Mouse (Mus musculus) heart, postnatal 0 days (tissue): ENCODE measurements at regions not wholly inside any gene's neighbourhood (a gene's known extent, or its start where the extent isn't known, plus 50 kb on each side); places are given as distances from the start of the nearest gene placed in this dataset.
A peak's percentile ranks its signal among the peaks of the same experiment; 100 is the strongest.

ENCODE experiments used
- ATAC-seq: fragments of 200-750 bp; cut with Nextera tagmentation; 2 replicates; pipeline ENCODE4 v1.8.0; 2017; ENCODE audit warnings: low read depth, moderate number of reproducible peaks, moderate library complexity; ENCODE audit not compliant: insufficient read depth
- DNase-seq: peaks from one replicate; pipeline ENCODE4 v3.0.0-alpha.2; 2016; ENCODE audit warnings: low spot score
- H3K27ac ChIP-seq: fragments of 300-500 bp; sonication (generic); 2 replicates; pipeline ENCODE4 v1.5.1; 2014; ENCODE audit warnings: low read depth, mild to moderate bottlenecking
- H3K27me3 ChIP-seq: fragments of 300-500 bp; sonication (generic); 2 replicates; pipeline ENCODE4 v1.6.1; 2014; ENCODE audit warnings: low read length, mixed read lengths; ENCODE audit not compliant: control insufficient read depth, insufficient read depth
- H3K36me3 ChIP-seq: fragments of 300-500 bp; sonication (generic); replicated peaks from 2 replicates; pipeline ENCODE4 v1.6.1; 2014; ENCODE audit warnings: low read length, mixed read lengths; ENCODE audit not compliant: control insufficient read depth, insufficient read depth
- H3K4me1 ChIP-seq: fragments of 300-500 bp; sonication (generic); 2 replicates; pipeline ENCODE4 v1.6.1; 2014; ENCODE audit warnings: antibody characterized with exemption; ENCODE audit not compliant: control insufficient read depth, insufficient read depth
- H3K4me2 ChIP-seq: fragments of 300-500 bp; sonication (generic); 2 replicates; pipeline ENCODE4 v1.6.1; 2014; ENCODE audit warnings: low read depth, mild to moderate bottlenecking, low read length, moderate library complexity
- H3K4me3 ChIP-seq: fragments of 300-500 bp; sonication (generic); 2 replicates; pipeline ENCODE4 v1.5.1; 2014; ENCODE audit warnings: low read depth, low read length
- H3K9ac ChIP-seq: fragments of 300-500 bp; sonication (generic); replicated peaks from 2 replicates; pipeline ENCODE4 v1.6.1; 2014; ENCODE audit warnings: low read depth, low read length, mixed read lengths
- H3K9me3 ChIP-seq: fragments of 300-500 bp; sonication (generic); replicated peaks from 2 replicates; pipeline ENCODE4 v1.6.1; 2016; ENCODE audit warnings: low read length; ENCODE audit not compliant: control insufficient read depth
- CTCF ChIP-seq: IDR thresholded peaks from 2 replicates; pipeline ENCODE4 v1.5.1; 2016; ENCODE audit warnings: antibody characterized with exemption, control low read depth, low read depth
- EP300 ChIP-seq: IDR thresholded peaks from 2 replicates; pipeline ENCODE4 v1.6.1; 2016; ENCODE audit warnings: antibody characterized with exemption, low read depth
- WGBS: fragments of 180-500 bp; shearing (Covaris S2); extraction: QIAGEN DNeasy Blood & Tissue Kit; methylation state at CpG from one replicate; pipeline ENCODE4 v1.1.7; 2014; 5-methylcytosine and 5-hydroxymethylcytosine counted together

- Histone ChIP-seq H3K4me1 (peaks cover 7% of the 10 kb centered on the region), H3K36me3 (no peaks in the 10 kb centered on the region), H3K4me3 (no peak overlapping the region), H3K4me2 (no peak overlapping the region), H3K27ac (no peak overlapping the region), H3K9me3 (no peaks in the 10 kb centered on the region), H3K9ac (no peak overlapping the region), H3K27me3 (no peaks in the 10 kb centered on the region)
- no peak for DNase-seq
- WGBS = 57% methylated on average over 4 of the region's 4 CpGs
- ATAC-seq = no peak
- TF ChIP-seq CTCF = no peak
Measured at GRCm38 (mm10) chr12:94580345-94580744, 1111.7 kb upstream of the Flrt2 start.

GRCm38 (mm10) chr12:94584309-94584708 lies 1107.7 kb upstream of the Flrt2 start:
- no peaks in the 10 kb centered on the region for H3K36me3 ChIP-seq
- no peak overlapping the region for H3K9ac ChIP-seq
- H3K4me2 ChIP-seq = no peak overlapping the region
- peaks cover 26% of the 10 kb centered on the region for H3K4me1 ChIP-seq
- H3K27me3 ChIP-seq = no peaks in the 10 kb centered on the region
- H3K27ac ChIP-seq = no peak overlapping the region
- DNase-seq (peak; percentile 26), ATAC-seq (peak; percentile 48; the same call in 1 of the 2 replicates)
- no peak overlapping the region for H3K4me3 ChIP-seq
- no peaks in the 10 kb centered on the region for H3K9me3 ChIP-seq
- WGBS = 28% methylated on average over 1 of the region's 1 CpGs
- TF ChIP-seq EP300 (no peak), CTCF (no peak)

- WGBS = 43% methylated on average over 4 of the region's 4 CpGs
- no peak overlapping the region for H3K27ac ChIP-seq
- no peak for DNase-seq
Measured at GRCm38 (mm10) chr12:94587031-94587430, 1105.0 kb upstream of the Flrt2 start.

GRCm38 (mm10) chr12:94588599-94588998 lies 1103.4 kb upstream of the Flrt2 start:
- DNase-seq (peak; percentile 94), ATAC-seq (peak; percentile 92)
- Histone ChIP-seq H3K9me3 (no peaks in the 10 kb centered on the region), H3K4me1 (peaks cover 29% of the 10 kb centered on the region), H3K27me3 (no peaks in the 10 kb centered on the region), H3K27ac (peak overlapping the region; percentile 79), H3K36me3 (no peaks in the 10 kb centered on the region), H3K4me3 (peak overlapping the region; percentile 20), H3K4me2 (peak overlapping the region; percentile 55), H3K9ac (no peak overlapping the region)
- TF ChIP-seq EP300 (peak; percentile 70), CTCF (no peak)
- WGBS = 7% methylated on average over 4 of the region's 4 CpGs

More at GRCm38 (mm10) chr12:94587031-94587430, 1105.0 kb upstream of the Flrt2 start:
- TF ChIP-seq CTCF (no peak), EP300 (0 out of 2 replicates have a peak, but pooled peaks have one; percentile 27)
- no peak overlapping the region for H3K4me2 ChIP-seq
- no peaks in the 10 kb centered on the region for H3K9me3 ChIP-seq
- peaks cover 29% of the 10 kb centered on the region for H3K4me1 ChIP-seq
- no peak overlapping the region for H3K9ac ChIP-seq
- H3K27me3 ChIP-seq = no peaks in the 10 kb centered on the region
- no peaks in the 10 kb centered on the region for H3K36me3 ChIP-seq
- no peak for ATAC-seq
- no peak overlapping the region for H3K4me3 ChIP-seq

GRCm38 (mm10) chr12:94589033-94589432 lies 1103.0 kb upstream of the Flrt2 start:
- H3K4me2 ChIP-seq = peak overlapping the region; percentile 55
- no peak overlapping the region; the same call in 1 of the 2 replicates for H3K9ac ChIP-seq
- 16% methylated on average over 4 of the region's 4 CpGs for WGBS
- H3K27me3 ChIP-seq = no peaks in the 10 kb centered on the region
- peaks cover 29% of the 10 kb centered on the region for H3K4me1 ChIP-seq
- H3K9me3 ChIP-seq = no peaks in the 10 kb centered on the region
- ATAC-seq = peak; percentile 44
- peak overlapping the region; percentile 79 for H3K27ac ChIP-seq
- no peak for DNase-seq
- H3K4me3 ChIP-seq = peak overlapping the region; percentile 20
- TF ChIP-seq CTCF (no peak), EP300 (no peak)
- H3K36me3 ChIP-seq = no peaks in the 10 kb centered on the region

GRCm38 (mm10) chr12:94605566-94605965 lies 1086.5 kb upstream of the Flrt2 start:
- H3K27me3 ChIP-seq = no peaks in the 10 kb centered on the region
- no peaks in the 10 kb centered on the region for H3K9me3 ChIP-seq
- H3K36me3 ChIP-seq = no peaks in the 10 kb centered on the region
- no peak overlapping the region for H3K9ac ChIP-seq
- no peak for TF ChIP-seq EP300
- no peak for TF ChIP-seq CTCF
- no peaks in the 10 kb centered on the region for H3K4me1 ChIP-seq
- DNase-seq (no peak), ATAC-seq (no peak)
- H3K4me2 ChIP-seq = no peak overlapping the region
- H3K27ac ChIP-seq = no peak overlapping the region
- H3K4me3 ChIP-seq = no peak overlapping the region
- 57% methylated on average over 1 of the region's 1 CpGs for WGBS
